Mouse (Mus musculus) myocyte (in vitro differentiated cells): Measurements from ENCODE around the gene Polr2e. TPM values are rescaled to one million over a fixed set of nuclear protein-coding genes. Genes with fewer than 3 reads are reported as not detected.

Source experiments
- H3K27me3 ChIP-seq: one replicate; pipeline ENCODE4 v1.6.1; 2011; ENCODE audit not compliant: control insufficient read depth, insufficient read depth, insufficient read length
- H3K36me3 ChIP-seq: one replicate; pipeline ENCODE4 v1.6.1; 2011; ENCODE audit not compliant: control insufficient read depth, insufficient read depth
- H3K4me2 ChIP-seq: one replicate; pipeline ENCODE4 v1.6.1; 2011; ENCODE audit warnings: low read depth, control low read depth
- H3K4me3 ChIP-seq: one replicate; pipeline ENCODE4 v1.5.1; 2011; ENCODE audit warnings: mild to moderate bottlenecking, control low read depth, moderate library complexity
- H3K79me2 ChIP-seq: one replicate; pipeline ENCODE4 v1.6.1; 2011; ENCODE audit not compliant: control insufficient read depth, insufficient read depth
- H3ac ChIP-seq: one replicate; pipeline ENCODE4 v1.6.1; 2011; ENCODE audit not compliant: control insufficient read depth, insufficient read length
- CEBPB ChIP-seq: IDR thresholded peaks from 2 replicates; pipeline ENCODE4 v1.6.1; 2011; ENCODE audit warnings: mild to moderate bottlenecking, moderate library complexity; ENCODE audit not compliant: poor library complexity, insufficient read depth, severe bottlenecking
- E2F4 ChIP-seq: IDR thresholded peaks from one replicate; pipeline ENCODE4 v1.6.1; 2011; ENCODE audit warnings: mild to moderate bottlenecking, control low read depth, moderate library complexity; ENCODE audit not compliant: insufficient read depth
- MAX ChIP-seq: IDR thresholded peaks from one replicate; pipeline ENCODE4 v1.6.1; 2011; ENCODE audit warnings: low read depth, mild to moderate bottlenecking, control low read depth
- MYOD1 ChIP-seq, 3 experiments: IDR thresholded peaks; one replicate each; pipeline ENCODE4 v1.6.1; 2011; ENCODE audit warnings: control low read depth in 2 of 3, low read depth in 2 of 3, mild to moderate bottlenecking in 2 of 3, moderate library complexity in 1 of 3; ENCODE audit not compliant: insufficient read length in 2 of 3, control insufficient read depth in 1 of 3
- MYOG ChIP-seq, 3 experiments: IDR thresholded peaks; one replicate each; pipeline ENCODE4 v1.6.1; 2011; ENCODE audit warnings: control low read depth in 2 of 3, low read depth in 2 of 3, mild to moderate bottlenecking in 2 of 3; ENCODE audit not compliant: insufficient read length in 2 of 3, control insufficient read depth in 1 of 3, insufficient read depth in 1 of 3
- POLR2A ChIP-seq: IDR thresholded peaks from one replicate; pipeline ENCODE4 v1.6.1; 2011; ENCODE audit warnings: low read depth, mild to moderate bottlenecking, control low read depth, moderate library complexity; ENCODE audit not compliant: insufficient read length
- POLR2AphosphoS2 ChIP-seq: IDR thresholded peaks from one replicate; pipeline ENCODE4 v1.6.1; 2011; ENCODE audit warnings: low read depth, control low read depth; ENCODE audit not compliant: insufficient read length
- REST ChIP-seq: IDR thresholded peaks from one replicate; pipeline ENCODE4 v1.6.1; 2011; ENCODE audit warnings: mild to moderate bottlenecking, control low read depth, moderate library complexity; ENCODE audit not compliant: insufficient read depth, insufficient read length
- SRF ChIP-seq: IDR thresholded peaks from one replicate; pipeline ENCODE4 v1.6.1; 2011; ENCODE audit warnings: low read depth; ENCODE audit not compliant: control insufficient read depth, insufficient read length
- TCF12 ChIP-seq: IDR thresholded peaks from one replicate; pipeline ENCODE4 v1.6.1; 2011; ENCODE audit warnings: mild to moderate bottlenecking, control low read depth; ENCODE audit not compliant: poor library complexity, insufficient read depth, severe bottlenecking
- TCF3 ChIP-seq: IDR thresholded peaks from one replicate; pipeline ENCODE4 v1.6.1; 2011; ENCODE audit warnings: low read depth, control low read depth; ENCODE audit not compliant: insufficient read length
- USF1 ChIP-seq: IDR thresholded peaks from one replicate; pipeline ENCODE4 v1.6.1; 2011; ENCODE audit warnings: low read depth, mild to moderate bottlenecking, control low read depth, moderate library complexity
- polyA plus RNA-seq: library from polyadenylated mRNA; unstranded; fragments of >200 nt; fragmentation: generic; extraction: Trizol; gene quantifications from one replicate; pipeline ENCODE4 v1.2.1, GENCODE M21; 2012; ENCODE audit warnings: missing spikeins

The Polr2e gene
- 209 TPM for polyA plus RNA-seq

- Histone ChIP-seq H3K4me3 (peak within 1 kb of the TSS; percentile 65), H3K36me3 (no peaks in the 10 kb centered on the region), H3ac (peak within 1 kb of the TSS; percentile 51), H3K4me2 (peak within 1 kb of the TSS; percentile 97), H3K79me2 (peaks cover 18% of the 10 kb centered on the region), H3K27me3 (no peaks in the 10 kb centered on the region)
- no peak for TF ChIP-seq TCF3
- peak; percentile 17 for TF ChIP-seq REST
- TF ChIP-seq MAX: peak; percentile 96
- no peak for TF ChIP-seq USF1
- no peak for TF ChIP-seq E2F4
- TF ChIP-seq SRF: peak; percentile 64
- peak; percentile 94 for TF ChIP-seq POLR2A
- no peak for TF ChIP-seq CEBPB
- TF ChIP-seq MYOG (IDR thresholded peaks at IDR 0.05; ENCODE audit: control insufficient read depth in 1 of 3, insufficient read depth in 1 of 3, insufficient read length in 2 of 3, low read depth in 2 of 3): peak in 1 of 3 experiments; percentile 51
- no peak for TF ChIP-seq TCF12
- peak; percentile 94 for TF ChIP-seq POLR2AphosphoS2
- no peak for TF ChIP-seq MYOD1 (IDR thresholded peaks at IDR 0.05; ENCODE audit: control insufficient read depth in 1 of 3, insufficient read length in 2 of 3, low read depth in 2 of 3)
Measured at GRCm38 (mm10) chr10:80039559-80039979, at the start of gene Polr2e. Gene Polr2e, minus strand, starts transcription at chr10:80039795.

- Histone ChIP-seq H3K27me3 (no peaks in the 10 kb centered on the region), H3K79me2 (peaks cover 58% of the 10 kb centered on the region), H3ac (no peak overlapping the region), H3K4me3 (no peak overlapping the region), H3K4me2 (no peak overlapping the region), H3K36me3 (peaks cover 5% of the 10 kb centered on the region)
- no peak for TF ChIP-seq MYOG (IDR thresholded peaks at IDR 0.05; ENCODE audit: control insufficient read depth in 1 of 3, insufficient read depth in 1 of 3, insufficient read length in 2 of 3, low read depth in 2 of 3)
Measured at GRCm38 (mm10) chr10:80089146-80089545, 49.6 kb upstream of the Polr2e start.

DNA sequence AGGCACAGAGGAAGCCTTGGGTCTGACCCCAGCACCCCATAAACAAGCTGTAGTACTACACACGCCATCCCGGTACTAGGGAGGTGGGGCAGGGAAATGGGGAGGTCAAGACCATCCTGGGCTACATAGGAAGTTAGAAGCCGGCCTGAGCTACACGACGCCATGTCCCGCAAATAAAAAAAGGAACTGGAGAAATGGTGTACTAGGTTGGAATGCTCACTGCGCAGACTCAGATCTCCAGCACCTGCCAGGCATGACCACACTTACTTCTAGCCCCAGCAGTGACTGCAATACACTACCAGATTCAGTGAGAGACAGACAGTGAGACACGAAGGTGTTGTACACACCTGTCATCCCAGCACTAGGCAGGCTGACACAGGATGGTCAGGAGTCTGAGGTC, 47.9 kb upstream of the Polr2e start:
- no peak overlapping the region for H3K4me3 ChIP-seq
- H3ac ChIP-seq: no peak overlapping the region
- H3K79me2 ChIP-seq: peaks cover 41% of the 10 kb centered on the region
- no peaks in the 10 kb centered on the region for H3K27me3 ChIP-seq
- no peak overlapping the region for H3K4me2 ChIP-seq
- no peak for TF ChIP-seq E2F4
- TF ChIP-seq REST: no peak
- no peak for TF ChIP-seq MYOD1 (IDR thresholded peaks at IDR 0.05; ENCODE audit: control insufficient read depth in 1 of 3, insufficient read length in 2 of 3, low read depth in 2 of 3)
- no peak for TF ChIP-seq USF1
- no peak for TF ChIP-seq TCF12
- TF ChIP-seq MAX: no peak
- no peak for TF ChIP-seq TCF3
- no peak for TF ChIP-seq SRF
- no peak for TF ChIP-seq POLR2A
- TF ChIP-seq POLR2AphosphoS2: no peak
- no peak for TF ChIP-seq MYOG (IDR thresholded peaks at IDR 0.05; ENCODE audit: control insufficient read depth in 1 of 3, insufficient read depth in 1 of 3, insufficient read length in 2 of 3, low read depth in 2 of 3)
- TF ChIP-seq CEBPB: no peak
- peaks cover 5% of the 10 kb centered on the region for H3K36me3 ChIP-seq

DNA sequence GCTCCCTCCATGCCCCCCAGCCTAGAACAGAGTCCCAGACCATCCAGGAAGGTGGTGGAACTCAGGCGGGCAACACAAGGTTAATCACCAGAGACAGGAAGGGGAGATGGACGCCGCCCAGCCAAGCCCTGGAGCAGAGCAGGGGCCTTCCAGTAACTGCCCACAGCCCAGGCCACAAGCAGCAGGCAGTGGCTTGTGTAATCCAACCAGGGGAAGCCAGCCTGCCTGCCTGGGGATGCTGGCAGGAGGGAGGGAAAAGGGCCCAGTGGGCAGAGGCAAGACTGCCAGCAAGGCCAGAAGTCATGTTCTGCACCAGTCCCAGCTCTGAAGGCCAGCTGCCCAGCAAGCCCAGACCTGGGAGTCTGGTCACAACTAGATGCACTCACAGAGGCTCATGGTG, 47.3 kb upstream of the Polr2e start:
- no peak overlapping the region for H3K4me3 ChIP-seq
- H3K36me3 ChIP-seq: peaks cover 10% of the 10 kb centered on the region
- H3K4me2 ChIP-seq: peak overlapping the region; percentile 30
- TF ChIP-seq MAX: no peak
- peak in 2 of 3 experiments; percentile 24 to 84 for TF ChIP-seq MYOG (IDR thresholded peaks at IDR 0.05; ENCODE audit: control insufficient read depth in 1 of 3, insufficient read depth in 1 of 3, insufficient read length in 2 of 3, low read depth in 2 of 3)
- peak in 2 of 3 experiments; percentile 16 to 73 for TF ChIP-seq MYOD1 (IDR thresholded peaks at IDR 0.05; ENCODE audit: control insufficient read depth in 1 of 3, insufficient read length in 2 of 3, low read depth in 2 of 3)
- H3K79me2 ChIP-seq: peaks cover 39% of the 10 kb centered on the region
- H3K27me3 ChIP-seq: no peaks in the 10 kb centered on the region
- H3ac ChIP-seq: no peak overlapping the region

DNA sequence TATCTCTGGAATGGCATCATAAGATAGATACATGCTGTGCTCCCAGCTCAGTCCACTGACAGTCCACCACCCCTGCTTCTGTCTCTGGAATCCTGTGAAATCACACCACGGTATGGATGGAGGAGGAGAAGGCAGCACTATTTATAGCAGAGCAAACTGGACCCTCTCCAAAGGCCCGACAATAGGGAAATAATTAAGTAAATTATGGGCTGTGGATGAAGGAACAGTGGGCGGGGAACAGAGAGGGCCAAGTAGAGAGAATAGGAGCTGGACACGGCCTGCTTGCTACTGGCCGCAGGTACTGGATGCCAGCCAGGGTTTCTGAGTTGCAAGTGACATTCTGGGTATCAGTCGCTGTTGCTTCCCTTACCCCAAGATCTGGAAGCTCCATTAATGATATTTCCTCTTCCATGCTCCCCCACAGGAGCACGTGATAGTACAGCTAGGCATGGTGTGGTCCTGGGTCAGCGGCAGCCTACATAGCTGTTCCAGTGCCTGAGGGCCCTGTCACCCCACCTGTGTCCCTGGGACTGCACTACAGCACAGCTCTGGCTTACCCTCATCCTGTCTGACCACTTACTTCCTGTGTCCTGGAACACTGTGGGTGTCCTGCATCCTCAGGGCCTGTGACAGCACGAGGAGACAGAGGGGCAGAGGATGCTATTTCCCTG, 45.4 kb upstream of the Polr2e start:
- H3K4me2 ChIP-seq: no peak overlapping the region
- no peak overlapping the region for H3K4me3 ChIP-seq
- H3K79me2 ChIP-seq: peaks cover 29% of the 10 kb centered on the region
- peaks cover 24% of the 10 kb centered on the region for H3K36me3 ChIP-seq
- TF ChIP-seq SRF (no peak), E2F4 (no peak), CEBPB (no peak), USF1 (no peak), REST (no peak), MYOD1 (IDR thresholded peaks at IDR 0.05; ENCODE audit: control insufficient read depth in 1 of 3, insufficient read length in 2 of 3, low read depth in 2 of 3) (no peak), TCF3 (no peak), POLR2A (no peak), MYOG (IDR thresholded peaks at IDR 0.05; ENCODE audit: control insufficient read depth in 1 of 3, insufficient read depth in 1 of 3, insufficient read length in 2 of 3, low read depth in 2 of 3) (no peak), MAX (no peak), POLR2AphosphoS2 (no peak), TCF12 (no peak)
- no peaks in the 10 kb centered on the region for H3K27me3 ChIP-seq
- H3ac ChIP-seq: no peak overlapping the region
